Mouse (Mus musculus) forebrain, embryonic 16.5 days (tissue): Measurements from ENCODE around the gene Myo10. TPM values are rescaled to one million over a fixed set of nuclear protein-coding genes. Genes with fewer than 3 reads are reported as not detected.

ENCODE experiments used
- ATAC-seq: fragments of 200-750 bp; cut with Nextera tagmentation; 2 replicates; pipeline ENCODE4 v1.8.0; 2017; ENCODE audit warnings: mild to moderate bottlenecking, moderate library complexity
- H3K27ac ChIP-seq: fragments of 300-500 bp; sonication (generic); 2 replicates; pipeline ENCODE4 v1.5.1; 2014; ENCODE audit warnings: low read length, control low read depth
- H3K27me3 ChIP-seq: fragments of 300-500 bp; sonication (generic); replicated peaks from 2 replicates; pipeline ENCODE4 v1.6.1; 2014; ENCODE audit warnings: low read length; ENCODE audit not compliant: control insufficient read depth, insufficient read depth
- H3K36me3 ChIP-seq: fragments of 300-500 bp; sonication (generic); 2 replicates; pipeline ENCODE4 v1.6.1; 2014; ENCODE audit not compliant: control insufficient read depth, insufficient read depth
- H3K4me1 ChIP-seq: fragments of 300-500 bp; sonication (generic); replicated peaks from 2 replicates; pipeline ENCODE4 v1.6.1; 2014; ENCODE audit warnings: low read length; ENCODE audit not compliant: control insufficient read depth, insufficient read depth
- H3K4me2 ChIP-seq: fragments of 300-500 bp; sonication (generic); 2 replicates; pipeline ENCODE4 v1.6.1; 2014; ENCODE audit warnings: mild to moderate bottlenecking, low read length, control low read depth
- H3K4me3 ChIP-seq: fragments of 300-500 bp; sonication (generic); replicated peaks from 2 replicates; pipeline ENCODE4 v1.5.1; 2014; ENCODE audit warnings: mild to moderate bottlenecking, low read length, control low read depth
- H3K9ac ChIP-seq: fragments of 300-500 bp; sonication (generic); replicated peaks from 2 replicates; pipeline ENCODE4 v1.6.1; 2014; ENCODE audit warnings: low read depth, low read length, control low read depth
- H3K9me3 ChIP-seq: fragments of 300-500 bp; sonication (generic); 2 replicates; pipeline ENCODE4 v1.6.1; 2016; ENCODE audit warnings: low read length; ENCODE audit not compliant: control insufficient read depth
- WGBS: fragments of 180-500 bp; shearing (Covaris S2); extraction: QIAGEN DNeasy Blood & Tissue Kit; methylation state at CpG from one replicate; pipeline ENCODE4 v1.1.7; 2014; 5-methylcytosine and 5-hydroxymethylcytosine counted together
- polyA plus RNA-seq: library from polyadenylated mRNA; unstranded; fragments of >200 nt; fragmentation: Nextera tagmentation; extraction: Ambion mirVana; gene quantifications from 2 replicates; pipeline ENCODE4 v1.2.1, GENCODE M21; 2015

The Myo10 gene
- polyA plus RNA-seq, 1 experiment from 2014 or later: 38.4 TPM

- Histone ChIP-seq H3K4me3 (no peak overlapping the region), H3K4me2 (no peak overlapping the region), H3K4me1 (no peaks in the 10 kb centered on the region), H3K9ac (no peak overlapping the region), H3K9me3 (no peaks in the 10 kb centered on the region), H3K36me3 (no peaks in the 10 kb centered on the region), H3K27me3 (no peaks in the 10 kb centered on the region), H3K27ac (no peak overlapping the region)
- 91% methylated on average over 17 of the region's 17 CpGs for WGBS
- no peak for ATAC-seq
These were observed 212.8 kb downstream of the Myo10 start for GRCm38 (mm10) chr15:25834920-25835674.

- ATAC-seq: no peak
- 13% methylated on average over 16 of the region's 16 CpGs for WGBS
These were observed 220.2 kb downstream of the Myo10 start for GRCm38 (mm10) chr15:25842462-25843085.

GRCm38 (mm10) chr15:25843086-25843991 lies 221.0 kb downstream of the Myo10 start, which contains the start of gene Retreg1:
Gene Retreg1, plus strand, starts transcription at chr15:25843180.
- WGBS: under 1% methylated on average over 72 of the region's 72 CpGs
- H3K9ac ChIP-seq: peak within 1 kb of the TSS; percentile 96
- H3K27me3 ChIP-seq: peaks cover 4% of the 10 kb centered on the region
- peak within 1 kb of the TSS; percentile 98 for H3K4me3 ChIP-seq
- ATAC-seq: peak; percentile 95
- peak within 1 kb of the TSS; percentile 97 for H3K4me2 ChIP-seq
- H3K4me1 ChIP-seq: peaks cover 12% of the 10 kb centered on the region
- H3K36me3 ChIP-seq: no peaks in the 10 kb centered on the region
- H3K27ac ChIP-seq: no peak within 1 kb of the TSS; the same call in 1 of the 2 replicates
- H3K9me3 ChIP-seq: no peaks in the 10 kb centered on the region

More at GRCm38 (mm10) chr15:25842462-25843085, 220.2 kb downstream of the Myo10 start:
- peaks cover 4% of the 10 kb centered on the region for H3K27me3 ChIP-seq
- H3K4me2 ChIP-seq: peak overlapping the region; percentile 97
- no peaks in the 10 kb centered on the region for H3K9me3 ChIP-seq
- H3K9ac ChIP-seq: peak overlapping the region; percentile 96
- peaks cover 12% of the 10 kb centered on the region for H3K4me1 ChIP-seq
- H3K4me3 ChIP-seq: peak overlapping the region; percentile 98
- no peak overlapping the region for H3K27ac ChIP-seq
- H3K36me3 ChIP-seq: no peaks in the 10 kb centered on the region

GRCm38 (mm10) chr15:25844013-25844570 lies 221.8 kb downstream of the Myo10 start:
- H3K9ac ChIP-seq: no peak overlapping the region; the same call in 1 of the 2 replicates
- H3K4me1 ChIP-seq: peaks cover 12% of the 10 kb centered on the region
- whole genome bisulfite sequencing: 15% methylated on average over 11 of the region's 11 CpGs
- H3K36me3 ChIP-seq: no peaks in the 10 kb centered on the region
- peak overlapping the region; percentile 98 for H3K4me3 ChIP-seq
- no peak overlapping the region for H3K27ac ChIP-seq
- no peak for ATAC-seq
- no peaks in the 10 kb centered on the region for H3K9me3 ChIP-seq
- H3K27me3 ChIP-seq: peaks cover 4% of the 10 kb centered on the region
- peak overlapping the region; percentile 97 for H3K4me2 ChIP-seq

GRCm38 (mm10) chr15:25844771-25845170 lies 222.4 kb downstream of the Myo10 start:
- ATAC-seq: no peak
- H3K4me1 ChIP-seq: peaks cover 12% of the 10 kb centered on the region
- H3K9ac ChIP-seq: no peak overlapping the region
- no peaks in the 10 kb centered on the region for H3K9me3 ChIP-seq
- H3K27ac ChIP-seq: no peak overlapping the region
- H3K4me3 ChIP-seq: no peak overlapping the region
- peaks cover 4% of the 10 kb centered on the region for H3K27me3 ChIP-seq
- no peaks in the 10 kb centered on the region for H3K36me3 ChIP-seq
- 64% methylated on average over 4 of the region's 4 CpGs for WGBS
- H3K4me2 ChIP-seq: no peak overlapping the region

- H3K9me3 ChIP-seq: no peaks in the 10 kb centered on the region
- 92% methylated on average over 1 of the region's 1 CpGs for WGBS
- H3K4me1 ChIP-seq: peaks cover 9% of the 10 kb centered on the region
- no peak overlapping the region for H3K4me3 ChIP-seq
- no peaks in the 10 kb centered on the region for H3K27me3 ChIP-seq
- no peak overlapping the region for H3K27ac ChIP-seq
- no peak for ATAC-seq
- H3K4me2 ChIP-seq: no peak overlapping the region
- no peak overlapping the region for H3K9ac ChIP-seq
- H3K36me3 ChIP-seq: no peaks in the 10 kb centered on the region
These were observed 225.3 kb downstream of the Myo10 start for GRCm38 (mm10) chr15:25847576-25848168.

- ATAC-seq: no peak
- Histone ChIP-seq H3K9me3 (no peaks in the 10 kb centered on the region), H3K36me3 (no peaks in the 10 kb centered on the region), H3K4me2 (no peak overlapping the region), H3K4me3 (no peak overlapping the region), H3K27me3 (no peaks in the 10 kb centered on the region), H3K4me1 (no peaks in the 10 kb centered on the region), H3K9ac (no peak overlapping the region), H3K27ac (no peak overlapping the region)
- 85% methylated on average over 11 of the region's 11 CpGs for WGBS
These were observed 228.2 kb downstream of the Myo10 start for GRCm38 (mm10) chr15:25850552-25850951.

- ATAC-seq: no peak
- Histone ChIP-seq H3K4me1 (no peaks in the 10 kb centered on the region), H3K4me3 (no peak overlapping the region), H3K4me2 (no peak overlapping the region), H3K9ac (no peak overlapping the region), H3K36me3 (no peaks in the 10 kb centered on the region), H3K27me3 (no peaks in the 10 kb centered on the region), H3K9me3 (no peaks in the 10 kb centered on the region), H3K27ac (no peak overlapping the region)
- 62% methylated on average over 18 of the region's 18 CpGs for WGBS
These were observed 232.1 kb downstream of the Myo10 start for GRCm38 (mm10) chr15:25854270-25854904.
